16 mouse cellular contexts compared by ENCODE assay signal in the genomic region with DNA sequence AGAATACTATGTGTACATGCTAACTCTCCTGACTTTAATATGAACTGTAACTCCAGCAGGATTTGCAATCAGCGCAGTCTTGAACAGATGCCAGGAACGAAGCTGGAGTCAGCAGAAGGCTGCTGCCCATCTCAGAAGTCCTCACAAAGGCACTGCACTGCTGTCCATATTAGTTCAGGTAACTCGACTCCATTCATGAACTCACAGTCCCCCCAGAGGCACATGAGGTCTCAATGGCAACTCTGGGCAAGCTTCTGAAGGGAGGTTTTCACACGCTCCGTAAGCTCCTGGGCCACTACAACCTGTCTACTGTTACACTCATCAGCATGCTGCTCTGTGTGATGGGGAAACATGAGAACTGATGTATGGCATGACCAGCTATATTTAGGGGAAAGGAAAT.
DNase-seq lines count a peak whose midpoint lies in the region; ATAC-seq lines count a peak whose summit lies in the region.
"Had no signal": no experiment of that assay in that cellular context is flagged by ENCODE, and none has a peak within 500 bp of the region (broad histone marks: within the 10 kb centered on the region; RNA-seq: fewer than 3 reads in every experiment).

No protein-coding gene starts in this region.

- H3K27ac ChIP-seq in forebrain, embryonic 10.5 days, result 0 out of 2 replicates have a peak overlapping the region, but pooled peaks have one; percentile 30
- no peak overlapping the region for H3K27ac ChIP-seq in forebrain, embryonic 11.5 days (ENCODE audit: low read depth, low read length)
- no peak overlapping the region for H3K27ac ChIP-seq in limb, embryonic 15.5 days
- H3K27ac ChIP-seq: liver, embryonic 13.5 days; midbrain, embryonic 12.5 days had no signal

- H3K4me3 ChIP-seq in forebrain, embryonic 10.5 days, result no peak overlapping the region
- H3K4me3 ChIP-seq in forebrain, embryonic 11.5 days (ENCODE audit: low read depth, low read length), result no peak overlapping the region
- no peak overlapping the region for H3K4me3 ChIP-seq in limb, embryonic 15.5 days
- H3K4me3 ChIP-seq: liver, embryonic 13.5 days; midbrain, embryonic 12.5 days had no signal

- H3K9me3 ChIP-seq in forebrain, embryonic 10.5 days, result no peaks in the 10 kb centered on the region
- H3K9me3 ChIP-seq in forebrain, embryonic 11.5 days (ENCODE audit: control insufficient read depth, low read length), result no peaks in the 10 kb centered on the region
- no peaks in the 10 kb centered on the region for H3K9me3 ChIP-seq in limb, embryonic 15.5 days
- H3K9me3 ChIP-seq: liver, embryonic 13.5 days; midbrain, embryonic 12.5 days had no signal

- intact Hi-C loops in left cerebral cortex, postnatal 4 days (cut with DNase I), result no loop called here
- intact Hi-C loops in left cerebral cortex, postnatal 14 days (cut with DNase I), result no loop called here

- H3K4me1 ChIP-seq in forebrain, embryonic 10.5 days, result peaks cover 52% of the 10 kb centered on the region
- no peaks in the 10 kb centered on the region for H3K4me1 ChIP-seq in forebrain, embryonic 11.5 days (replicated peaks; ENCODE audit: control insufficient read depth, insufficient read depth, low read length)
- no peaks in the 10 kb centered on the region for H3K4me1 ChIP-seq in limb, embryonic 15.5 days
- H3K4me1 ChIP-seq: liver, embryonic 13.5 days had no signal

- peaks cover 19% of the 10 kb centered on the region; the same call in 1 of the 2 replicates for H3K27me3 ChIP-seq in forebrain, embryonic 10.5 days (ENCODE audit: poor library complexity, severe bottlenecking)
- no peaks in the 10 kb centered on the region for H3K27me3 ChIP-seq in forebrain, embryonic 11.5 days (ENCODE audit: control insufficient read depth, insufficient read depth, low read length)
- 0 out of 2 replicates have a peak, but pooled peaks cover 10% of the 10 kb centered on the region for H3K27me3 ChIP-seq in limb, embryonic 15.5 days
- H3K27me3 ChIP-seq: liver, embryonic 13.5 days; midbrain, embryonic 12.5 days had no signal

- H3K4me2 ChIP-seq in forebrain, embryonic 11.5 days (ENCODE audit: low read depth, low read length, severe bottlenecking), result no peak overlapping the region
- no peak overlapping the region for H3K4me2 ChIP-seq in limb, embryonic 15.5 days
- H3K4me2 ChIP-seq: liver, embryonic 13.5 days; midbrain, embryonic 12.5 days had no signal

- no peak for ATAC-seq in forebrain, embryonic 11.5 days (replicated peaks; ENCODE audit: low FRiP score)
- 0 out of 2 replicates have a peak, but pooled peaks have one; percentile 63 for ATAC-seq in limb, embryonic 15.5 days (ENCODE audit: insufficient number of reproducible peaks, low FRiP score, low TSS enrichment, low read depth)
- ATAC-seq: forebrain, embryonic 16.5 days had no signal

- peaks cover 15% of the 10 kb centered on the region for H3K36me3 ChIP-seq in forebrain, embryonic 10.5 days (replicated peaks)
- H3K36me3 ChIP-seq in forebrain, embryonic 11.5 days (ENCODE audit: control insufficient read depth, insufficient read depth, low read length), result no peaks in the 10 kb centered on the region
- no peaks in the 10 kb centered on the region; the same call in 1 of the 2 replicates for H3K36me3 ChIP-seq in limb, embryonic 15.5 days
- H3K36me3 ChIP-seq: midbrain, embryonic 12.5 days had no signal

- WGBS in forebrain, embryonic 10.5 days, result 59% methylated on average over 5 of the region's 5 CpGs
- 53% methylated on average over 5 of the region's 5 CpGs for WGBS in forebrain, embryonic 11.5 days
- WGBS in limb, embryonic 15.5 days, result 52% methylated on average over 5 of the region's 5 CpGs

- no peak for DNase-seq in forebrain, embryonic 10.5 days (ENCODE audit: extremely low spot score, low spot score)
- no peak for DNase-seq in forebrain, embryonic 11.5 days (ENCODE audit: low spot score)
- DNase-seq in left cerebral cortex, postnatal 4 days, result peak; percentile 23
- no peak for DNase-seq in left cerebral cortex, postnatal 14 days (ENCODE audit: low spot score in 2 of 2)
- peak; percentile 44 to 68 for DNase-seq in gastrocnemius, adult 8-10 months (ENCODE audit: low spot score in 2 of 2)
- no peak for DNase-seq in urinary bladder, postnatal 36 days (ENCODE audit: low spot score in 2 of 2)
- no peak for DNase-seq in layer of hippocampus, postnatal 14 days (ENCODE audit: low spot score in 2 of 2)
- DNase-seq: adrenal gland, adult 2 months; cerebellum, adult 9-10 months; kidney, postnatal 25 days; liver, embryonic 13.5 days; lung, postnatal 10 days; spleen, adult 18-20 months had no signal

- H3K9ac ChIP-seq in forebrain, embryonic 11.5 days (ENCODE audit: low read length), result no peak overlapping the region
- no peak overlapping the region for H3K9ac ChIP-seq in limb, embryonic 15.5 days
- H3K9ac ChIP-seq: liver, embryonic 13.5 days; midbrain, embryonic 12.5 days had no signal

Comparison
In these comparisons a context has a peak if more than half of its experiments do, and no peak if none do; other contexts are left out.
1. DNase-seq: peak in left cerebral cortex, postnatal 4 days (single experiment) and gastrocnemius, adult 8-10 months (2 of 2); none in forebrain, embryonic 10.5 days (single experiment), forebrain, embryonic 11.5 days (single experiment), left cerebral cortex, postnatal 14 days (0 of 2), urinary bladder, postnatal 36 days (0 of 2) and layer of hippocampus, postnatal 14 days (0 of 2).